Mouse (Mus musculus) stomach, postnatal 0 days (tissue): ENCODE measurements around the gene Mgea5.

Experiments used
- CTCF ChIP-seq: IDR thresholded peaks from 2 replicates; pipeline ENCODE4 v1.5.1; 2016; ENCODE audit warnings: antibody characterized with exemption, low read depth, mild to moderate bottlenecking, moderate library complexity
- EP300 ChIP-seq: optimal IDR thresholded peaks from 2 replicates; pipeline ENCODE3; 2016; ENCODE audit warnings: antibody characterized with exemption

DNA sequence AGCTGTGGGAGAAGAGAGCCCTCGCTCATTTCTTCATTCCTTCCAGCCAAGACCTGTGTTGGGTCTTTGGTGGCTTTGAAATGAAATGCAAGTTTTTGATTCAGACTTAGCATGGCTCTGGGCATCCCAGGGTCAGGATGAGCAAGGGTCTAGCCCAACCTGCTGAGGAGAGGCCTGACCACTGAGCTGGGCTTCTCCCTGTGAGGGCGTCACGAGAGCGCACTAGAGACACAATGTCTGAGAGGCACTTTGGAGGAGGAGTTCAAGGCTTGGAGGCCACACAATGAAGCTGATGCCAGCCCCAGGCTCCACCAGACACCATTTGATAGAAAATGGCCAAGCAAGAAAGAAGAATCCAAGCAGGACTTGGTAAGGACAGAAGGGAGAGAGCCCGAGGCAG, 49.4 kb downstream of the Mgea5 start:
- no peak for TF ChIP-seq CTCF
- TF ChIP-seq EP300: no peak
